In genomic region chr3:97766459-97766858, GRCm38 (mm10) we compare ENCODE assay signal across 9 mouse cellular contexts.
DNase-seq lines count a peak whose midpoint lies in the region; ATAC-seq and TF ChIP-seq lines count a peak whose summit lies in the region.
"Had no signal": no experiment of that assay in that cellular context is flagged by ENCODE, and none has a peak within 500 bp of the region (broad histone marks: within the 10 kb centered on the region; RNA-seq: fewer than 3 reads in every experiment).

No protein-coding gene starts in this region.

- no peaks in the 10 kb centered on the region for H3K27me3 ChIP-seq in heart, embryonic 12.5 days (replicated peaks)
- peaks cover 17% of the 10 kb centered on the region for H3K27me3 ChIP-seq in liver, embryonic 13.5 days
- H3K27me3 ChIP-seq: Patski had no signal

- H3K36me3 ChIP-seq in ES-E14 (ENCODE audit: control insufficient read depth, insufficient read depth, low read length, poor library complexity, severe bottlenecking), result no peaks in the 10 kb centered on the region
- peaks cover 17% of the 10 kb centered on the region for H3K36me3 ChIP-seq in heart, embryonic 12.5 days
- no peaks in the 10 kb centered on the region for H3K36me3 ChIP-seq in liver, embryonic 13.5 days

- 70% methylated on average over 9 of the region's 9 CpGs for WGBS in heart, embryonic 12.5 days
- WGBS in liver, embryonic 13.5 days (ENCODE audit: insufficient replicate concordance), result 60% methylated on average over 9 of the region's 9 CpGs

- no peak for ATAC-seq in heart, embryonic 12.5 days (ENCODE audit: insufficient number of reproducible peaks, low FRiP score)
- no peak for ATAC-seq in liver, embryonic 13.5 days (ENCODE audit: low read depth)

- no peaks in the 10 kb centered on the region for H3K9me3 ChIP-seq in ES-E14 (ENCODE audit: control insufficient read depth, insufficient read depth, low read depth, low read length)
- H3K9me3 ChIP-seq in heart, embryonic 12.5 days (replicated peaks), result no peaks in the 10 kb centered on the region
- no peaks in the 10 kb centered on the region for H3K9me3 ChIP-seq in liver, embryonic 13.5 days (replicated peaks)

- in situ Hi-C loops in ES-E14 (cut with MboI; ENCODE audit: low sequenced_read_pairs in 2 of 2, unreplicated experiment in 2 of 2), result no loop called here

- H3K4me2 ChIP-seq in heart, embryonic 12.5 days, result peak overlapping the region; percentile 71
- H3K4me2 ChIP-seq in liver, embryonic 13.5 days, result peak overlapping the region; percentile 87

- peak; percentile 28 for DNase-seq in gastrocnemius, adult 18-20 months (ENCODE audit: low spot score)
- DNase-seq in gastrocnemius, postnatal 4 days (ENCODE audit: low spot score in 2 of 2), result no peak
- no peak for DNase-seq in ES-E14 (ENCODE audit: low read depth, low spot score)
- DNase-seq in liver, embryonic 13.5 days, result no peak
- no peak for DNase-seq in urinary bladder, postnatal 4 days (ENCODE audit: low spot score in 2 of 2)
- DNase-seq in right cerebral cortex, adult 18-20 months, result no peak
- DNase-seq in right cerebral cortex, postnatal 25 days, result no peak

- peak overlapping the region; percentile 74 to 83; a peak in 3 of 4 replicates for H3K4me3 ChIP-seq in ES-E14 (ENCODE audit: insufficient read depth in 1 of 2, low read depth in 1 of 2, low read length in 2 of 2, poor library complexity in 1 of 2, severe bottlenecking in 1 of 2)
- H3K4me3 ChIP-seq in heart, embryonic 12.5 days, result peak overlapping the region; percentile 70
- peak overlapping the region; percentile 68 for H3K4me3 ChIP-seq in liver, embryonic 13.5 days (replicated peaks)

- no peak overlapping the region for H3K27ac ChIP-seq in ES-E14 (ENCODE audit: insufficient read depth, low read depth, low read length, poor library complexity, severe bottlenecking)
- H3K27ac ChIP-seq in heart, embryonic 12.5 days (ENCODE audit: poor library complexity, severe bottlenecking), result no peak overlapping the region
- no peak overlapping the region for H3K27ac ChIP-seq in liver, embryonic 13.5 days

- no peak overlapping the region for H3K9ac ChIP-seq in ES-E14 (ENCODE audit: insufficient read depth, low read depth, low read length, poor library complexity, severe bottlenecking)
- H3K9ac ChIP-seq in heart, embryonic 12.5 days, result peak overlapping the region; percentile 75
- H3K9ac ChIP-seq in liver, embryonic 13.5 days, result peak overlapping the region; percentile 67

- no peaks in the 10 kb centered on the region; a peak in 2 of 4 replicates for H3K4me1 ChIP-seq in ES-E14 (ENCODE audit: control insufficient read depth in 2 of 2, insufficient read depth in 2 of 2, low read length in 2 of 2, poor library complexity in 1 of 2)
- H3K4me1 ChIP-seq in heart, embryonic 12.5 days (replicated peaks), result peaks cover 34% of the 10 kb centered on the region
- peaks cover 32% of the 10 kb centered on the region for H3K4me1 ChIP-seq in liver, embryonic 13.5 days (replicated peaks)

TF ChIP-seq in ES-E14, 5 proteins besides CTCF, POLR2A, EP300 and RAD21:
- TF ChIP-seq ZC3H11A (IDR thresholded peaks at IDR 0.05; ENCODE audit: borderline replicate concordance, low read depth, low read length) (no peak), HCFC1 (IDR thresholded peaks at IDR 0.05; ENCODE audit: borderline replicate concordance, insufficient read depth, low read length) (no peak), ZNF384 (IDR thresholded peaks at IDR 0.05; ENCODE audit: low read depth, low read length) (no peak), MAFK (IDR thresholded peaks at IDR 0.05; ENCODE audit: insufficient read depth, low read depth, low read length) (no peak), CHD2 (IDR thresholded peaks at IDR 0.05; ENCODE audit: low read depth, low read length) (no peak)
